Mouse (Mus musculus) erythroblast, embryonic 14.5 days (primary cell): ENCODE data around the gene Hist1h2bq.

Experiments used
- GATA1 ChIP-seq: IDR thresholded peaks from 2 replicates; pipeline ENCODE4 v1.6.1; 2012; ENCODE audit warnings: low read length, inconsistent platforms, mixed read lengths
- TAL1 ChIP-seq: IDR thresholded peaks from 3 replicates; pipeline ENCODE4 v1.6.1; 2012; ENCODE audit warnings: low read length, inconsistent platforms, mixed read lengths

DNA sequence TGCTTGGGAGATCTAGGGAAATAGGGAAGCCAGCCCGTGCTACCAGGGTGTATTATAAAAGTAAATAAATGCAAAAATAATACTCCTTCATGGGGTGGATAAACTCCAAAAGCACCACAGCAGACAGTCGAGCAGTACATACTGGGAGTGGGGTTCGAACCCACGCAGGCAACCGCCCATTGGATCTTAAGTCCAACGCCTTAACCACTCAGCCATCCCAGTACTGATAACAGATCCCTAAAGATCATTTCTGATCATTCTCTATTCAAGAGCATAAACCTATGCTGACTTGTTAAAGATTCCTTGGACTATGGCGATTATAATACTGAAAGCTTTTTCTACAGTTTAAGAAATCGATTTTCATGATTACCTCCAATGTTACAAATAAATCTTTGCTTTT lies 37.9 kb upstream of the Hist1h2bq start:
- TF ChIP-seq GATA1 (no peak), TAL1 (no peak)
